Mouse (Mus musculus) ES-E14 (cell line): ENCODE data around the gene Gpatch2. TPM values are rescaled to one million over a fixed set of nuclear protein-coding genes. Genes with fewer than 3 reads are reported as not detected.

Experiments used
- DNase-seq: peaks from one replicate; pipeline ENCODE4 v3.0.0-alpha.2; 2013; ENCODE audit warnings: low read depth, low spot score
- H3K27ac ChIP-seq: 2 replicates; pipeline ENCODE4 v1.5.1; 2012; ENCODE audit warnings: low read depth, mild to moderate bottlenecking, low read length, moderate library complexity, mixed read lengths; ENCODE audit not compliant: poor library complexity, insufficient read depth, severe bottlenecking
- H3K36me3 ChIP-seq: 2 replicates; pipeline ENCODE4 v1.6.1; 2012; ENCODE audit warnings: mild to moderate bottlenecking, low read length, moderate library complexity, mixed read lengths; ENCODE audit not compliant: control insufficient read depth, poor library complexity, insufficient read depth, severe bottlenecking
- H3K4me1 ChIP-seq, 2 experiments: fragments of 150-350 bp in 1 of 2; sonication (generic) in 1 of 2; 2 replicates each; pipeline ENCODE4 v1.6.1; 2012; ENCODE audit warnings: low read length in 2 of 2, mild to moderate bottlenecking in 1 of 2, mixed read lengths in 1 of 2; ENCODE audit not compliant: control insufficient read depth in 2 of 2, insufficient read depth in 2 of 2, poor library complexity in 1 of 2
- H3K4me3 ChIP-seq, 2 experiments: fragments of 150-350 bp in 1 of 2; sonication (generic) in 1 of 2; 2 replicates each; pipeline ENCODE4 v1.5.1; 2012; ENCODE audit warnings: low read length in 2 of 2, low read depth in 1 of 2, mild to moderate bottlenecking in 1 of 2, mixed read lengths in 1 of 2; ENCODE audit not compliant: insufficient read depth in 1 of 2, poor library complexity in 1 of 2, severe bottlenecking in 1 of 2
- H3K9ac ChIP-seq: 2 replicates; pipeline ENCODE4 v1.6.1; 2012; ENCODE audit warnings: low read depth, mild to moderate bottlenecking, low read length, mixed read lengths; ENCODE audit not compliant: poor library complexity, insufficient read depth, severe bottlenecking
- H3K9me3 ChIP-seq: fragments of 150-350 bp; sonication (generic); 2 replicates; pipeline ENCODE4 v1.6.1; 2012; ENCODE audit warnings: low read depth, mild to moderate bottlenecking, low read length; ENCODE audit not compliant: control insufficient read depth, insufficient read depth
- CHD2 ChIP-seq: IDR thresholded peaks from 2 replicates; pipeline ENCODE4 v1.6.1; 2014; ENCODE audit warnings: mild to moderate bottlenecking, low read depth, low read length, inconsistent platforms
- HCFC1 ChIP-seq: IDR thresholded peaks from 2 replicates; pipeline ENCODE4 v1.6.1; 2012; ENCODE audit warnings: low read length, inconsistent platforms, borderline replicate concordance; ENCODE audit not compliant: insufficient read depth
- MAFK ChIP-seq: IDR thresholded peaks from 2 replicates; pipeline ENCODE4 v1.6.1; 2014; ENCODE audit warnings: mild to moderate bottlenecking, low read depth, low read length, inconsistent platforms; ENCODE audit not compliant: insufficient read depth
- ZC3H11A ChIP-seq: IDR thresholded peaks from 2 replicates; pipeline ENCODE4 v1.6.1; 2012; ENCODE audit warnings: low read depth, mild to moderate bottlenecking, inconsistent platforms, low read length, borderline replicate concordance
- ZNF384 ChIP-seq: IDR thresholded peaks from 2 replicates; pipeline ENCODE4 v1.6.1; 2012; ENCODE audit warnings: low read depth, low read length, inconsistent platforms
- in situ Hi-C, 2 experiments: fragments of 600-800 bp; cut with MboI; formaldehyde crosslinking; loops; one replicate each; pipeline ENCODE4 v1.15.1; 2025; ENCODE audit warnings: low sequenced_read_pairs in 2 of 2, inconsistent platforms in 1 of 2; ENCODE audit not compliant: unreplicated experiment in 2 of 2
- total RNA-seq: library from RNA; depleted of rRNA; stranded (reverse); fragments of 300-350 nt; gene quantifications from 2 replicates; pipeline ENCODE4 v1.2.3, GENCODE M21; 2012

Gpatch2 gene
- total RNA-seq, 1 experiment, result 22.4 TPM

- no peak overlapping the region for H3K9ac ChIP-seq
- no peak overlapping the region for H3K4me3 ChIP-seq
- TF ChIP-seq HCFC1 (no peak), ZC3H11A (no peak), ZNF384 (no peak), MAFK (no peak)
- DNase-seq, result no peak
- peaks cover 2% of the 10 kb centered on the region; the same call in 1 of the 2 replicates for H3K36me3 ChIP-seq
- in situ Hi-C loops, result no loop called here
- H3K4me1 ChIP-seq, result peaks cover 0 to 6% of the 10 kb centered on the region in 2 experiments; a peak in 1 of 4 replicates
- H3K9me3 ChIP-seq, result no peaks in the 10 kb centered on the region
- no peak overlapping the region for H3K27ac ChIP-seq
These were observed 71.1 kb downstream of the Gpatch2 start for GRCm38 (mm10) chr1:187286411-187286810.

GRCm38 (mm10) chr1:187286924-187287323 lies 71.6 kb downstream of the Gpatch2 start:
- TF ChIP-seq ZNF384 (no peak), CHD2 (no peak), HCFC1 (no peak), ZC3H11A (no peak), MAFK (no peak)
- H3K9ac ChIP-seq, result no peak overlapping the region
- H3K9me3 ChIP-seq, result no peaks in the 10 kb centered on the region
- H3K27ac ChIP-seq, result no peak overlapping the region
- in situ Hi-C loops, result no loop called here
- no peak overlapping the region for H3K4me3 ChIP-seq
- H3K36me3 ChIP-seq, result peaks cover 2% of the 10 kb centered on the region; the same call in 1 of the 2 replicates
- peaks cover 0 to 9% of the 10 kb centered on the region in 2 experiments; a peak in 2 of 4 replicates for H3K4me1 ChIP-seq
- no peak for DNase-seq

GRCm38 (mm10) chr1:187290186-187290585 lies 74.9 kb downstream of the Gpatch2 start:
- H3K27ac ChIP-seq, result no peak overlapping the region
- in situ Hi-C loops, result no loop called here
- DNase-seq, result no peak

GRCm38 (mm10) chr1:187291480-187292394 lies 76.4 kb downstream of the Gpatch2 start:
- Histone ChIP-seq H3K4me1 (peaks cover 0 to 4% of the 10 kb centered on the region in 2 experiments; a peak in 2 of 4 replicates), H3K9ac (no peak overlapping the region), H3K9me3 (no peaks in the 10 kb centered on the region), H3K4me3 (no peak overlapping the region), H3K27ac (no peak overlapping the region), H3K36me3 (no peaks in the 10 kb centered on the region)
- in situ Hi-C loops, result no loop called here
- TF ChIP-seq MAFK, result no peak
- no peak for TF ChIP-seq ZC3H11A
- peak; percentile 20 for DNase-seq

More at GRCm38 (mm10) chr1:187290186-187290585, 74.9 kb downstream of the Gpatch2 start:
- H3K9ac ChIP-seq, result no peak overlapping the region
- H3K4me3 ChIP-seq, result no peak overlapping the region
- no peaks in the 10 kb centered on the region for H3K36me3 ChIP-seq
- TF ChIP-seq ZNF384 (no peak), MAFK (no peak)
- H3K4me1 ChIP-seq, result peaks cover 0 to 4% of the 10 kb centered on the region in 2 experiments; a peak in 2 of 4 replicates
- no peaks in the 10 kb centered on the region for H3K9me3 ChIP-seq

- Histone ChIP-seq H3K27ac (no peak overlapping the region), H3K4me1 (peaks cover 0 to 4% of the 10 kb centered on the region in 2 experiments; a peak in 2 of 4 replicates), H3K9me3 (no peaks in the 10 kb centered on the region), H3K36me3 (no peaks in the 10 kb centered on the region), H3K9ac (no peak overlapping the region), H3K4me3 (no peak overlapping the region)
- in situ Hi-C loops, result no loop called here
- no peak for DNase-seq
- TF ChIP-seq HCFC1 (no peak), ZC3H11A (no peak), CHD2 (no peak), ZNF384 (no peak), MAFK (no peak)
These were observed 77.1 kb downstream of the Gpatch2 start for GRCm38 (mm10) chr1:187292395-187292749.
